Mouse (Mus musculus) adrenal gland, adult 8-10 months (tissue): ENCODE data around the gene Nr6a1. TPM values are rescaled to one million over a fixed set of nuclear protein-coding genes. Genes with fewer than 3 reads are reported as not detected.

Experiments
- microRNA-seq, 2 experiments: library from miRNA; unstranded; fragments of <30 nt; microRNA quantifications; one replicate each; pipeline ENCODE4 v1.2.0; 2022
- total RNA-seq, 4 experiments: library from RNA; stranded (reverse); gene quantifications; 2 replicates each; pipeline ENCODE4 v1.2.4; 2022

Gene Nr6a1
- total RNA-seq, 4 experiments from 2014 or later = 6.6 to 15.8 (median 9.7) TPM

Small RNAs within 50 kb of the gene (microRNA-seq; reads per million reads assigned to microRNA genes)
- gene Mir181a-2 (10.2 to 26.5 reads per million in 2 experiments), gene Mir181b-2 (200 to 246 reads per million in 2 experiments)

Other genes starting within 250 kb of the Nr6a1 start
- 100 to 1,000 TPM; 272 to 809 (median 569) TPM for gene Nr5a1, start 213.1 kb downstream of the Nr6a1 start, total RNA-seq
- 10 to 100 TPM in 2 of 4 experiments, 1 to 10 TPM in 2; 6.9 to 18.9 (median 12.6) TPM for gene Olfml2a, start 4.3 kb upstream of the Nr6a1 start, total RNA-seq
- 1 to 10 TPM in 1 of 4 experiments, under 1 TPM in 3; 0.38 to 1.3 (median 0.64) TPM for gene Wdr38, start 69.8 kb upstream of the Nr6a1 start, total RNA-seq
- 10 to 100 TPM; 86.2 to 93.4 (median 87.6) TPM for gene Arpc5l, start 77.7 kb upstream of the Nr6a1 start, total RNA-seq
- 100 to 1,000 TPM; 431 to 487 (median 461) TPM for gene Rpl35, start 77.9 kb upstream of the Nr6a1 start, total RNA-seq
- 10 to 100 TPM; 20.8 to 38.2 (median 28.3) TPM for gene Golga1, start 137.9 kb upstream of the Nr6a1 start, total RNA-seq